Mouse (Mus musculus) bone marrow, adult 2 months (tissue): Measurements from ENCODE around the gene Inpp4b. TPM values are rescaled to one million over a fixed set of nuclear protein-coding genes. Genes with fewer than 3 reads are reported as not detected.

Experiments
- H3K27ac ChIP-seq: fragments of 200-500 bp; 2 replicates; pipeline ENCODE4 v1.5.1; 2012; ENCODE audit warnings: low read depth, mild to moderate bottlenecking, control low read depth, inconsistent platforms, low read length; ENCODE audit not compliant: control insufficient read depth, poor library complexity, insufficient read depth
- H3K4me1 ChIP-seq: fragments of 200-500 bp; 2 replicates; pipeline ENCODE4 v1.6.1; 2011; ENCODE audit warnings: low read length; ENCODE audit not compliant: control insufficient read depth, insufficient read depth
- H3K4me3 ChIP-seq: fragments of 200-500 bp; replicated peaks from 2 replicates; pipeline ENCODE3; 2011; ENCODE audit warnings: mild to moderate bottlenecking, low read depth, low read length, control low read depth; ENCODE audit not compliant: control insufficient read depth
- CTCF ChIP-seq: fragments of 200-500 bp; IDR thresholded peaks from 2 replicates; pipeline ENCODE4 v1.5.1; 2011; ENCODE audit warnings: low read length, control low read depth; ENCODE audit not compliant: control insufficient read depth, insufficient read depth
- POLR2A ChIP-seq: fragments of 200-500 bp; IDR thresholded peaks from 2 replicates; pipeline ENCODE4 v1.6.1; 2011; ENCODE audit warnings: low read depth, mild to moderate bottlenecking, control low read depth, low read length, borderline replicate concordance; ENCODE audit not compliant: control insufficient read depth
- WGBS: fragments of 180-500 bp; shearing (Covaris S2); methylation state at CpG from one replicate; pipeline ENCODE4 v1.1.7; 2018; 5-methylcytosine and 5-hydroxymethylcytosine counted together
- polyA plus RNA-seq: library from polyadenylated mRNA; stranded (reverse); fragments of >200 nt; gene quantifications from 2 replicates; pipeline ENCODE4 v1.2.4, GENCODE M21; 2011; ENCODE audit warnings: low replicate concordance; ENCODE audit not compliant: missing spikeins, insufficient read depth, insufficient read length

The Inpp4b gene
- polyA plus RNA-seq, 1 experiment: 4.8 TPM

GRCm38 (mm10) chr8:81776516-81777237 lies 434.3 kb downstream of the Inpp4b start:
- no peaks in the 10 kb centered on the region; the same call in 1 of the 2 replicates for H3K4me1 ChIP-seq
- TF ChIP-seq CTCF (no peak), POLR2A (no peak)
- 72% methylated on average over 4 of the region's 4 CpGs for WGBS
- no peak overlapping the region for H3K27ac ChIP-seq
- H3K4me3 ChIP-seq: no peak overlapping the region

- whole genome bisulfite sequencing: 62% methylated on average over 1 of the region's 1 CpGs
- Histone ChIP-seq H3K4me1 (no peaks in the 10 kb centered on the region; the same call in 1 of the 2 replicates), H3K27ac (no peak overlapping the region), H3K4me3 (no peak overlapping the region)
- no peak for TF ChIP-seq CTCF
- TF ChIP-seq POLR2A: no peak
These were observed 435.3 kb downstream of the Inpp4b start for GRCm38 (mm10) chr8:81777704-81778103.

- Histone ChIP-seq H3K27ac (no peak overlapping the region), H3K4me3 (no peak overlapping the region), H3K4me1 (no peaks in the 10 kb centered on the region; the same call in 1 of the 2 replicates)
- no peak for TF ChIP-seq CTCF
- no peak for TF ChIP-seq POLR2A
- WGBS: 70% methylated on average over 5 of the region's 5 CpGs
These were observed 437.1 kb downstream of the Inpp4b start for GRCm38 (mm10) chr8:81779440-81779839.

- Histone ChIP-seq H3K27ac (no peak overlapping the region), H3K4me3 (no peak overlapping the region), H3K4me1 (no peaks in the 10 kb centered on the region; the same call in 1 of the 2 replicates)
- TF ChIP-seq CTCF (no peak), POLR2A (no peak)
- WGBS: 87% methylated on average over 6 of the region's 6 CpGs
These were observed 437.8 kb downstream of the Inpp4b start for GRCm38 (mm10) chr8:81780166-81780565.

GRCm38 (mm10) chr8:81780921-81781675 lies 438.7 kb downstream of the Inpp4b start:
- Histone ChIP-seq H3K4me3 (no peak overlapping the region), H3K4me1 (no peaks in the 10 kb centered on the region; the same call in 1 of the 2 replicates), H3K27ac (no peak overlapping the region)
- WGBS: 59% methylated on average over 2 of the region's 2 CpGs
- no peak for TF ChIP-seq POLR2A
- no peak for TF ChIP-seq CTCF

- Histone ChIP-seq H3K4me3 (no peak overlapping the region), H3K27ac (no peak overlapping the region), H3K4me1 (no peaks in the 10 kb centered on the region; the same call in 1 of the 2 replicates)
- no peak for TF ChIP-seq CTCF
- no peak for TF ChIP-seq POLR2A
- WGBS: 76% methylated on average over 4 of the region's 4 CpGs
These were observed 440.4 kb downstream of the Inpp4b start for GRCm38 (mm10) chr8:81782781-81783180.

- 78% methylated on average over 3 of the region's 3 CpGs for whole genome bisulfite sequencing
- TF ChIP-seq POLR2A: no peak
- TF ChIP-seq CTCF: no peak
- Histone ChIP-seq H3K4me1 (no peaks in the 10 kb centered on the region; the same call in 1 of the 2 replicates), H3K4me3 (no peak overlapping the region), H3K27ac (no peak overlapping the region)
These were observed 442.4 kb downstream of the Inpp4b start for GRCm38 (mm10) chr8:81784775-81785174.

GRCm38 (mm10) chr8:81788498-81788897 lies 446.1 kb downstream of the Inpp4b start:
- H3K27ac ChIP-seq: no peak overlapping the region
- TF ChIP-seq POLR2A: no peak
- no peak for TF ChIP-seq CTCF
- no peak overlapping the region for H3K4me3 ChIP-seq
- H3K4me1 ChIP-seq: no peaks in the 10 kb centered on the region
- WGBS: 34% methylated on average over 2 of the region's 2 CpGs

GRCm38 (mm10) chr8:81792649-81793048 lies 450.3 kb downstream of the Inpp4b start:
- TF ChIP-seq POLR2A (no peak), CTCF (no peak)
- 62% methylated on average over 5 of the region's 5 CpGs for WGBS
- H3K27ac ChIP-seq: no peak overlapping the region
- no peak overlapping the region for H3K4me3 ChIP-seq
- no peaks in the 10 kb centered on the region for H3K4me1 ChIP-seq
